Mouse (Mus musculus): Measurements from ENCODE around the gene Zbtb17.

GRCm38 (mm10) chr4:141510457-141510856 is 66.0 kb downstream of the Zbtb17 start:
- TF ChIP-seq CTCF (IDR thresholded peaks at IDR 0.05; ENCODE audit: low read depth, low read length) (no peak), POLR2A (IDR thresholded peaks at IDR 0.05; ENCODE audit: borderline replicate concordance, low read depth, low read length) (no peak)
